Mouse (Mus musculus) spleen, adult 2 months (tissue): ENCODE data around the gene Togaram2.

Source experiments
- CTCF ChIP-seq: fragments of 200-500 bp; IDR thresholded peaks from 2 replicates; pipeline ENCODE4 v1.5.1; 2011; ENCODE audit warnings: mild to moderate bottlenecking, inconsistent platforms; ENCODE audit not compliant: insufficient read depth, insufficient read length, insufficient replicate concordance; ENCODE audit errors: extremely low read depth
- POLR2A ChIP-seq: fragments of 200-500 bp; IDR thresholded peaks from 2 replicates; pipeline ENCODE4 v1.6.1; 2011; ENCODE audit warnings: low read depth, low read length, inconsistent platforms

DNA sequence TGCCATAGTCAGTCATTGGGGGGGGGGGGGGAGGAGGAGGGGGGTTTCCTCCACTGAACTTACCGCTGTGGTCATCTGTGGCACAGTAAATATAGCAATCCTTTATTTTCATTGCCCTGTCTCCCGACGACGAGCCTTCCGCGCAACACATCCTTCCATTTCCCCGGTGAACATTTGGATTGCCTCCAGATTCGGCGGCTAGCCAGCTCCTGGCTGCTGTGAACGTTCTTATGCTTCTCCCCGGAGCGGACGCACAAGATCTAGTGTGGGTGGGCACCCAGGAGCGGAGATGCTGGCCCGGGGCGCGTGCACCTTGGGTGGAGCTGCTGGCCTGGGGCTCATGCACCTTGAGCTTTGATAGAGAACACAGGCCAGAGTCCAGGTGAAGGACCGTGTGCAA is 1.8 kb downstream of the Togaram2 start:
- TF ChIP-seq CTCF (no peak), POLR2A (no peak)
